8 mouse cellular contexts compared by ENCODE assay signal in the genomic region with DNA sequence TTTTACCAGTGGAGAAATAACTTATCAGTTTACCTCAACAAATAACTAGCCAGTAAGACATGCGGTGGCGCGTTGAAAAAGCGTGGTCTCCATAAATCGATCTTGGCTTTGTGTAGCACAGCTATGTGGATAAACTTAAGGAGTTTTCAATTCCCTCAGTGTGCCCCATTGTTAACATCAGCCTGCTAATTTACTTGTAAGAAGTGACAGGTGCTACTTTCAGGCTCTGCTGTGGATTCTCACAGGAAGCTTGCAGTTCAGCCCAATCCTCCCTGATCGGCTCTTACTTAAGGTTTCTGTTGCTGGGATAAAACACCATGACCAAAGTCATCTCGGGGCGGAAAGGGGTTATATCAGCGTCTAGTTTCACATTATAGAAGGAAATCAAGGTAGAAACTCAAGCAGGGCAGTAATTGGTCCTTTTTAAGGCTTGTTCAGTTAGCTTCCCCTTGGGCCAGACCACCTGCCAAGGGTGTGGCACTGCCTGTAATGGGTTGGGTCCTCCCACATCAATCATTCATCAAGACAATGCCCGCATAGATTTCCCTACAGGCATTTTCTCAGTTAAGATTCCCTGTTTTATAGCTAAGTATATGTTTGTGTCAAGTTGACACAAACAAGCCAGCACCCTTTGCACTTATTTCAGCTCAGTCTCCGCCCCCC. TPM values are rescaled to one million over a fixed set of nuclear protein-coding genes. Genes with fewer than 3 reads are reported as not detected.
DNase-seq lines count a peak whose midpoint lies in the region; ATAC-seq lines count a peak whose summit lies in the region.

No protein-coding gene starts in this region.

- H3K27ac ChIP-seq in heart, embryonic 12.5 days (ENCODE audit: poor library complexity, severe bottlenecking), result peak overlapping the region; percentile 63
- H3K27ac ChIP-seq in liver, embryonic 12.5 days, result peak overlapping the region; percentile 84
- H3K27ac ChIP-seq in stomach, embryonic 16.5 days (ENCODE audit: low read length), result peak overlapping the region; percentile 84

- WGBS in heart, embryonic 12.5 days, result 43% methylated on average over 11 of the region's 11 CpGs
- 39% methylated on average over 11 of the region's 11 CpGs for WGBS in liver, embryonic 12.5 days (ENCODE audit: insufficient replicate concordance)
- WGBS in stomach, embryonic 16.5 days, result 32% methylated on average over 11 of the region's 11 CpGs

- no peaks in the 10 kb centered on the region for H3K27me3 ChIP-seq in heart, embryonic 12.5 days (replicated peaks)
- no peaks in the 10 kb centered on the region for H3K27me3 ChIP-seq in liver, embryonic 12.5 days (replicated peaks)
- H3K27me3 ChIP-seq in stomach, embryonic 16.5 days (ENCODE audit: control insufficient read depth, insufficient read depth, low read length), result no peaks in the 10 kb centered on the region

- H3K9ac ChIP-seq in heart, embryonic 12.5 days, result peak overlapping the region; percentile 83
- peak overlapping the region; percentile 85 for H3K9ac ChIP-seq in liver, embryonic 12.5 days
- H3K9ac ChIP-seq in stomach, embryonic 16.5 days (ENCODE audit: low read length), result peak overlapping the region; percentile 93

- peak; percentile 25 for DNase-seq in cerebellum, adult 8-10 months
- no peak for DNase-seq in cerebellum, adult 11 months
- peak; percentile 17 to 21 for DNase-seq in spleen, postnatal 10 days (ENCODE audit: low spot score in 2 of 2)
- DNase-seq in spleen, adult 18-20 months, result no peak
- no peak for DNase-seq in right cerebral cortex, postnatal 4 days

- H3K4me3 ChIP-seq in heart, embryonic 12.5 days, result peak overlapping the region; percentile 87
- peak overlapping the region; percentile 97 for H3K4me3 ChIP-seq in liver, embryonic 12.5 days
- peak overlapping the region; percentile 99 for H3K4me3 ChIP-seq in stomach, embryonic 16.5 days (replicated peaks; ENCODE audit: low read length)

- no peaks in the 10 kb centered on the region for H3K9me3 ChIP-seq in heart, embryonic 12.5 days (replicated peaks)
- H3K9me3 ChIP-seq in liver, embryonic 12.5 days (replicated peaks), result no peaks in the 10 kb centered on the region
- no peaks in the 10 kb centered on the region for H3K9me3 ChIP-seq in stomach, embryonic 16.5 days (replicated peaks; ENCODE audit: control insufficient read depth, low read length)

- H3K36me3 ChIP-seq in heart, embryonic 12.5 days, result peaks cover 17% of the 10 kb centered on the region
- peaks cover 18% of the 10 kb centered on the region for H3K36me3 ChIP-seq in liver, embryonic 12.5 days
- H3K36me3 ChIP-seq in stomach, embryonic 16.5 days (ENCODE audit: control insufficient read depth, insufficient read depth, low read length), result 0 out of 2 replicates have a peak, but pooled peaks cover 5% of the 10 kb centered on the region

- peak overlapping the region; percentile 86 for H3K4me2 ChIP-seq in heart, embryonic 12.5 days
- peak overlapping the region; percentile 88 for H3K4me2 ChIP-seq in liver, embryonic 12.5 days
- peak overlapping the region; percentile 82 for H3K4me2 ChIP-seq in stomach, embryonic 16.5 days (ENCODE audit: low read depth, low read length)

- peak; percentile 20; the same call in 1 of the 2 replicates for ATAC-seq in heart, embryonic 12.5 days (ENCODE audit: insufficient number of reproducible peaks, low FRiP score)
- ATAC-seq in liver, embryonic 12.5 days, result peak; percentile 28
- ATAC-seq in stomach, embryonic 16.5 days (ENCODE audit: insufficient read depth, low FRiP score), result peak; percentile 63; the same call in 1 of the 2 replicates

- peaks cover 24% of the 10 kb centered on the region for H3K4me1 ChIP-seq in heart, embryonic 12.5 days (replicated peaks)
- peaks cover 28% of the 10 kb centered on the region for H3K4me1 ChIP-seq in liver, embryonic 12.5 days
- peaks cover 8% of the 10 kb centered on the region for H3K4me1 ChIP-seq in stomach, embryonic 16.5 days (ENCODE audit: control insufficient read depth, insufficient read depth, low read length)

RNA-seq across cellular contexts. Expression of gene Ttc33, which starts 0.5 kb away (rescaled TPM):
- polyA plus RNA-seq in heart, embryonic 12.5 days (2016; fragmentation: Nextera tagmentation; extraction: Ambion mirVana), result 32.4 and 32.6 TPM in 2 replicates
- 18.9 and 19.1 TPM in 2 replicates for polyA plus RNA-seq in liver, embryonic 12.5 days (2016; fragmentation: Nextera tagmentation; extraction: Ambion mirVana)
- polyA plus RNA-seq in stomach, embryonic 16.5 days (2015; fragmentation: Nextera tagmentation; extraction: Ambion mirVana), result 35.4 and 36.9 TPM in 2 replicates

RNA-seq across cellular contexts. Expression of gene Prkaa1, which starts 41.1 kb away (rescaled TPM):
- polyA plus RNA-seq in heart, embryonic 12.5 days (2016; fragmentation: Nextera tagmentation; extraction: Ambion mirVana), result 23.7 and 24.1 TPM in 2 replicates
- polyA plus RNA-seq in liver, embryonic 12.5 days (2016; fragmentation: Nextera tagmentation; extraction: Ambion mirVana), result 21.3 and 22.3 TPM in 2 replicates
- polyA plus RNA-seq in stomach, embryonic 16.5 days (2015; fragmentation: Nextera tagmentation; extraction: Ambion mirVana), result 24.2 and 25.1 TPM in 2 replicates

RNA-seq across cellular contexts. Expression of gene Ptger4, which starts 59.2 kb away (rescaled TPM):
- polyA plus RNA-seq in heart, embryonic 12.5 days (2016; fragmentation: Nextera tagmentation; extraction: Ambion mirVana), result 2.4 and 2.5 TPM in 2 replicates
- polyA plus RNA-seq in liver, embryonic 12.5 days (2016; fragmentation: Nextera tagmentation; extraction: Ambion mirVana), result 2.6 and 2.8 TPM in 2 replicates
- 7.0 and 8.5 TPM in 2 replicates for polyA plus RNA-seq in stomach, embryonic 16.5 days (2015; fragmentation: Nextera tagmentation; extraction: Ambion mirVana)

Comparison
In these comparisons a context has a peak if more than half of its experiments do, and no peak if none do; other contexts are left out.
1. DNase-seq: peak in cerebellum, adult 8-10 months (single experiment) and spleen, postnatal 10 days (2 of 2); none in cerebellum, adult 11 months (single experiment), spleen, adult 18-20 months (0 of 2) and right cerebral cortex, postnatal 4 days (single experiment).
2. Peak in every context shown above with its lines, with median percentiles within 50 percentile points of each other: ATAC-seq, H3K27ac ChIP-seq, H3K4me2 ChIP-seq, H3K4me3 ChIP-seq and H3K9ac ChIP-seq.